Mouse (Mus musculus) myocyte (in vitro differentiated cells): Measurements from ENCODE around the gene Dusp14. TPM values are rescaled to one million over a fixed set of nuclear protein-coding genes. Genes with fewer than 3 reads are reported as not detected.
A peak's percentile ranks its signal among the peaks of the same experiment; 100 is the strongest.

ENCODE experiments used
- H3K27me3 ChIP-seq: one replicate; pipeline ENCODE4 v1.6.1; 2011; ENCODE audit not compliant: control insufficient read depth, insufficient read depth, insufficient read length
- H3K36me3 ChIP-seq: one replicate; pipeline ENCODE4 v1.6.1; 2011; ENCODE audit not compliant: control insufficient read depth, insufficient read depth
- H3K4me2 ChIP-seq: one replicate; pipeline ENCODE4 v1.6.1; 2011; ENCODE audit warnings: low read depth, control low read depth
- H3K4me3 ChIP-seq: one replicate; pipeline ENCODE4 v1.5.1; 2011; ENCODE audit warnings: mild to moderate bottlenecking, control low read depth, moderate library complexity
- H3K79me2 ChIP-seq: one replicate; pipeline ENCODE4 v1.6.1; 2011; ENCODE audit not compliant: control insufficient read depth, insufficient read depth
- H3ac ChIP-seq: one replicate; pipeline ENCODE4 v1.6.1; 2011; ENCODE audit not compliant: control insufficient read depth, insufficient read length
- CEBPB ChIP-seq: IDR thresholded peaks from 2 replicates; pipeline ENCODE4 v1.6.1; 2011; ENCODE audit warnings: mild to moderate bottlenecking, moderate library complexity; ENCODE audit not compliant: poor library complexity, insufficient read depth, severe bottlenecking
- E2F4 ChIP-seq: IDR thresholded peaks from one replicate; pipeline ENCODE4 v1.6.1; 2011; ENCODE audit warnings: mild to moderate bottlenecking, control low read depth, moderate library complexity; ENCODE audit not compliant: insufficient read depth
- MAX ChIP-seq: IDR thresholded peaks from one replicate; pipeline ENCODE4 v1.6.1; 2011; ENCODE audit warnings: low read depth, mild to moderate bottlenecking, control low read depth
- MYOD1 ChIP-seq, 3 experiments: IDR thresholded peaks; one replicate each; pipeline ENCODE4 v1.6.1; 2011; ENCODE audit warnings: control low read depth in 2 of 3, low read depth in 2 of 3, mild to moderate bottlenecking in 2 of 3, moderate library complexity in 1 of 3; ENCODE audit not compliant: insufficient read length in 2 of 3, control insufficient read depth in 1 of 3
- MYOG ChIP-seq, 3 experiments: IDR thresholded peaks; one replicate each; pipeline ENCODE4 v1.6.1; 2011; ENCODE audit warnings: control low read depth in 2 of 3, low read depth in 2 of 3, mild to moderate bottlenecking in 2 of 3; ENCODE audit not compliant: insufficient read length in 2 of 3, control insufficient read depth in 1 of 3, insufficient read depth in 1 of 3
- POLR2A ChIP-seq: IDR thresholded peaks from one replicate; pipeline ENCODE4 v1.6.1; 2011; ENCODE audit warnings: low read depth, mild to moderate bottlenecking, control low read depth, moderate library complexity; ENCODE audit not compliant: insufficient read length
- POLR2AphosphoS2 ChIP-seq: IDR thresholded peaks from one replicate; pipeline ENCODE4 v1.6.1; 2011; ENCODE audit warnings: low read depth, control low read depth; ENCODE audit not compliant: insufficient read length
- REST ChIP-seq: IDR thresholded peaks from one replicate; pipeline ENCODE4 v1.6.1; 2011; ENCODE audit warnings: mild to moderate bottlenecking, control low read depth, moderate library complexity; ENCODE audit not compliant: insufficient read depth, insufficient read length
- SRF ChIP-seq: IDR thresholded peaks from one replicate; pipeline ENCODE4 v1.6.1; 2011; ENCODE audit warnings: low read depth; ENCODE audit not compliant: control insufficient read depth, insufficient read length
- TCF12 ChIP-seq: IDR thresholded peaks from one replicate; pipeline ENCODE4 v1.6.1; 2011; ENCODE audit warnings: mild to moderate bottlenecking, control low read depth; ENCODE audit not compliant: poor library complexity, insufficient read depth, severe bottlenecking
- TCF3 ChIP-seq: IDR thresholded peaks from one replicate; pipeline ENCODE4 v1.6.1; 2011; ENCODE audit warnings: low read depth, control low read depth; ENCODE audit not compliant: insufficient read length
- USF1 ChIP-seq: IDR thresholded peaks from one replicate; pipeline ENCODE4 v1.6.1; 2011; ENCODE audit warnings: low read depth, mild to moderate bottlenecking, control low read depth, moderate library complexity
- polyA plus RNA-seq: library from polyadenylated mRNA; unstranded; fragments of >200 nt; fragmentation: generic; extraction: Trizol; gene quantifications from one replicate; pipeline ENCODE4 v1.2.1, GENCODE M21; 2012; ENCODE audit warnings: missing spikeins

Gene Dusp14
- polyA plus RNA-seq, 1 experiment = 61.1 TPM

DNA sequence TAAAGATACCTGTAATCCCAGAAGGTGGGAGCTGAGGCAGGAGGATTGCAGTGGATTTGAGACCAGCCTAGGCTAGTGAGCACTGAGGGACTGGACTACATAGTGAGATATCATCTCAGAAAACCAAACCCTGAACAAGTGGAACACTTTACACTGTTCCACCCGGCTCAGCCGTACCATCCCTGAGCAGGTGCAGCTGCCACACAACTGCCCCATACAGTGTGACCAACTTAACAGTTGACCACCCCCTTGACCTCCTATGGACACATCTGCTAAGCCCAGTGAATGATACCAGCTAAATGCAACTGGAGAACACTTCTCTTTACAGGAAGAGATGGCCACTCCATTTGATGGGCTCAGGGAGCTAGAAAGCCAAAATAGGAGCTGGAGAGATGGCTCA is 11.6 kb downstream of the Dusp14 start:
- H3K4me2 ChIP-seq = no peak overlapping the region
- no peak for TF ChIP-seq SRF
- TF ChIP-seq MYOG (IDR thresholded peaks at IDR 0.05; ENCODE audit: control insufficient read depth in 1 of 3, insufficient read depth in 1 of 3, insufficient read length in 2 of 3, low read depth in 2 of 3) = peak in 1 of 3 experiments; percentile 56
- peak in 1 of 3 experiments; percentile 54 for TF ChIP-seq MYOD1 (IDR thresholded peaks at IDR 0.05; ENCODE audit: control insufficient read depth in 1 of 3, insufficient read length in 2 of 3, low read depth in 2 of 3)
- peaks cover 57% of the 10 kb centered on the region for H3K79me2 ChIP-seq
- H3ac ChIP-seq = no peak overlapping the region
- H3K27me3 ChIP-seq = no peaks in the 10 kb centered on the region
- H3K4me3 ChIP-seq = no peak overlapping the region
- H3K36me3 ChIP-seq = peaks cover 6% of the 10 kb centered on the region

DNA sequence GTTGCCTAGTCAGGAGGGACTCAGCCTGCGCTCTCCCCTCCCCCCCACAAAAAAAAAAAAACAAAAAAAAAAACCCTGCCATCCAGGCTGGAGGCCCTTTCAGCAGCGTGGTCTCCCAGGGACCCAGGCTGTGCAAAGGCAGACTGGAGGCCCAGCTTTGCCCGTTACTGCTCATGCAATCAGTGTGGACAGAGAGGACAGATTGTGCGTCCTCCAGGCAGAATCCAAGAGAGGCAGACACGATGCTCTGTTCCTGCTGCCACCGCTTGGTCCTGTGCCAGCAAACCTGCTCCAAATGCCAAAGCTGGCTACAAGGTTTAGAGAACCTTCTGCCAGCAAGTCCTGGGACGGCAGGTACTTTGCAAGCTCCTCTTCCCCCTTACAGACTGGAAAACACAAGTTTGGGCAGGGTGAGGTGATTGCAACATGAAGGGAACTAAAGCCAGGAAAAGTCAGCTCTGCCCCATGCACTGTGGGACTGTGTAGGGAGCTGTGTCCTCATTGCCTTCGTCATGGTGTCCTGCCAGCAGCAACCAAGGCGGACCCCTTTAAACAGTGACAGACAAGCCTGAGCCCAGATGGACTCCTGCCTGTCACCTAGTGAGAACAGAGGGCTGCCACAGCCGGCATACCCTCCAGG is 15.4 kb downstream of the Dusp14 start:
- TF ChIP-seq SRF (no peak), CEBPB (no peak), POLR2AphosphoS2 (no peak), MYOG (IDR thresholded peaks at IDR 0.05; ENCODE audit: control insufficient read depth in 1 of 3, insufficient read depth in 1 of 3, insufficient read length in 2 of 3, low read depth in 2 of 3) (no peak), POLR2A (no peak), TCF12 (no peak), REST (no peak), TCF3 (no peak), E2F4 (no peak), MYOD1 (IDR thresholded peaks at IDR 0.05; ENCODE audit: control insufficient read depth in 1 of 3, insufficient read length in 2 of 3, low read depth in 2 of 3) (no peak)

DNA sequence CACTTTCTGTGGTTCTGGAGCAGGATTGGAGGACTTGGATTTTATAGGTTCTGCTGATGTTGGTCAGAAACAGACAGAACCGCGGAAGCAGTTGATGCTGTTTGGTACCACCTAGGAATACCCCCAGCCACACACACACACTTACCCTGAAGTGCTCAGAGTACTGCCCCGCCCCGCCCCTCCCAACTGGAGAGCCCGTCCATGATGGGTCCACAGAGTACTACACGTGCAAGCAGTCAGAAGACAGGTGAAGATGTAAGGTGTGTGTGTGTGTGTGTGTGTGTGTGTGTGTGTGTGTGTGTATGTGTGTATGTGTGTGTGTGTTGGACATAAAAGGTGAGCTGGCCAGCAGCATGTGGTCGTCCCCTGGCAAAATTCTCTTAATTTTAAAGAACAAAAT is 16.0 kb downstream of the Dusp14 start:
- no peak for TF ChIP-seq REST
- TF ChIP-seq MYOG (IDR thresholded peaks at IDR 0.05; ENCODE audit: control insufficient read depth in 1 of 3, insufficient read depth in 1 of 3, insufficient read length in 2 of 3, low read depth in 2 of 3) = no peak
- no peak for TF ChIP-seq MAX
- no peaks in the 10 kb centered on the region for H3K27me3 ChIP-seq
- H3K4me2 ChIP-seq = no peak overlapping the region
- H3K36me3 ChIP-seq = peaks cover 25% of the 10 kb centered on the region
- H3K79me2 ChIP-seq = peaks cover 20% of the 10 kb centered on the region
- no peak overlapping the region for H3K4me3 ChIP-seq
- no peak overlapping the region for H3ac ChIP-seq

More for the DNA sequence above, 15.4 kb downstream of the Dusp14 start:
- Histone ChIP-seq H3K79me2 (peaks cover 23% of the 10 kb centered on the region), H3K36me3 (peaks cover 24% of the 10 kb centered on the region), H3K4me3 (no peak overlapping the region), H3K4me2 (no peak overlapping the region), H3K27me3 (no peaks in the 10 kb centered on the region), H3ac (no peak overlapping the region)

DNA sequence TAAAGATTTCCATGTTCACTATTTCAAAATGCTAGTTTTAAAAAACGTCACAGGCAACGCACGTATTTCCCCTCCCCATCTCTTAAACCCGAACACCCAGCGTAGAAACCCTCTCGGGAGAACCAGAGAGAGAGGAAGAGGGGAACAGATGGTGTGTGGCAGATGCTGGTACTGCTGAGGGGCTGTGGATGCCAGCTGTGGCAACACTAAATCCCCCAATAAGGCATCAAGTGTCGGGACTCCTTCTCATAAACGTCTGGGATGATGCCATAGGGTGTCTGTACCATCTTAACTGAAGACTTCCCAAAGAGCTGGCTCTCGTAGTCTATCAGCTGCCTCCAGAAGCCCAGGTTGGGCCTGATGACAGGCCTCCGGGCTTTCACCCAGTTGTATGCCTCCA is 20.6 kb downstream of the Dusp14 start:
- Histone ChIP-seq H3K27me3 (no peaks in the 10 kb centered on the region), H3ac (no peak overlapping the region), H3K79me2 (peaks cover 4% of the 10 kb centered on the region), H3K4me2 (no peak overlapping the region), H3K4me3 (no peak overlapping the region), H3K36me3 (peaks cover 31% of the 10 kb centered on the region)
- TF ChIP-seq MAX (no peak), MYOG (IDR thresholded peaks at IDR 0.05; ENCODE audit: control insufficient read depth in 1 of 3, insufficient read depth in 1 of 3, insufficient read length in 2 of 3, low read depth in 2 of 3) (no peak), REST (no peak), E2F4 (no peak), USF1 (no peak), MYOD1 (IDR thresholded peaks at IDR 0.05; ENCODE audit: control insufficient read depth in 1 of 3, insufficient read length in 2 of 3, low read depth in 2 of 3) (no peak), POLR2A (no peak), TCF3 (no peak), CEBPB (no peak), SRF (no peak), POLR2AphosphoS2 (no peak), TCF12 (no peak)

DNA sequence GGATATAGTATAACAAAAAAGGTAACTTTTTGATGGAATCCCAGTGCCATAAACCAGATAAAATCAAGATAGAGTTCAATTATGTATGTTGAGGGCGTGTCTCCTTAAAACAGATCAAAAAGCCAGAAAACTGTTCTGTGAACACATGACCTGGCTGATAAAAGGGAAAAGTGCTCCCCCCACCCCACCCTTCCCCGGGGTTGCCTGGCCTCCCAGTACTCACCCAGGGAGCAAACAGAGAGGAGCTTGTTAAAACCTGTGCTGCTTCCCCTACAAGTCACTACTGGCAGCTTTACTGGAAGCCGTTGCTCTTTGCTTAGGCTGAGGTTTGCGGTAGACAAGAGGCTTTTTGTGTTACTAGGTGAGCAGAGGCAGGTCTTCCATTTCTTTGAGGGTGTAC is 21.8 kb downstream of the Dusp14 start:
- no peaks in the 10 kb centered on the region for H3K27me3 ChIP-seq
- H3K4me3 ChIP-seq = no peak overlapping the region
- no peak overlapping the region for H3K4me2 ChIP-seq
- H3K79me2 ChIP-seq = no peaks in the 10 kb centered on the region
- H3K36me3 ChIP-seq = peaks cover 31% of the 10 kb centered on the region
- TF ChIP-seq E2F4 (no peak), TCF12 (no peak), REST (no peak), TCF3 (no peak), MAX (no peak), SRF (no peak)
- H3ac ChIP-seq = no peak overlapping the region

DNA sequence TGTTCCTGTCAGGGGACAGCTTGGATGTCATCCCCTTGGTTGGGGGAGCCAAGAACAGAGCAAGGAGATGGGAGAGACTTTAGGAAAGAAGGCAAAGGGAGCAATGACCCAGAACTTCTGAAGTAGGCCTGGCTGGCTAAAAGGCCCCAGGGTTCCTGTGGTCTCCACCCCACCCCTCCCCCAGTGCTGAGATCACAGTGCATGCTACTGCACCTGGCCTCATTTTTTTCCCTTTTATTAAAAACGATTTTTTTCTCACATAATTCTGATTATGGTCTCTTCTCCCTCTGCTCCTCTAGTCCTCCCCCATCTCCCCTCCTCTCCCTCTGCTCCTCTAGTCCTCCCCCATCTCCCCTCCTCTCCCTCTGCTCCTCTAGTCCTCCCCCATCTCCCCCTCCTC is 24.1 kb downstream of the Dusp14 start:
- H3K4me2 ChIP-seq = no peak overlapping the region
- no peaks in the 10 kb centered on the region for H3K79me2 ChIP-seq
- peaks cover 26% of the 10 kb centered on the region for H3K36me3 ChIP-seq
- no peak overlapping the region for H3ac ChIP-seq
- H3K4me3 ChIP-seq = no peak overlapping the region
- no peaks in the 10 kb centered on the region for H3K27me3 ChIP-seq
- no peak for TF ChIP-seq CEBPB
- TF ChIP-seq TCF3 = no peak
- no peak for TF ChIP-seq E2F4
- TF ChIP-seq MYOG (IDR thresholded peaks at IDR 0.05; ENCODE audit: control insufficient read depth in 1 of 3, insufficient read depth in 1 of 3, insufficient read length in 2 of 3, low read depth in 2 of 3) = no peak
- TF ChIP-seq POLR2AphosphoS2 = peak; percentile 33
- TF ChIP-seq MAX = no peak
- TF ChIP-seq REST = no peak
- TF ChIP-seq TCF12 = no peak
